Mouse (Mus musculus): ENCODE data around the gene Rad17. TPM values are rescaled to one million over a fixed set of nuclear protein-coding genes. Genes with fewer than 3 reads are reported as not detected.

The Rad17 gene
- total RNA-seq, 2 experiments from 2014 or later: 10.2 to 10.8 TPM

DNA sequence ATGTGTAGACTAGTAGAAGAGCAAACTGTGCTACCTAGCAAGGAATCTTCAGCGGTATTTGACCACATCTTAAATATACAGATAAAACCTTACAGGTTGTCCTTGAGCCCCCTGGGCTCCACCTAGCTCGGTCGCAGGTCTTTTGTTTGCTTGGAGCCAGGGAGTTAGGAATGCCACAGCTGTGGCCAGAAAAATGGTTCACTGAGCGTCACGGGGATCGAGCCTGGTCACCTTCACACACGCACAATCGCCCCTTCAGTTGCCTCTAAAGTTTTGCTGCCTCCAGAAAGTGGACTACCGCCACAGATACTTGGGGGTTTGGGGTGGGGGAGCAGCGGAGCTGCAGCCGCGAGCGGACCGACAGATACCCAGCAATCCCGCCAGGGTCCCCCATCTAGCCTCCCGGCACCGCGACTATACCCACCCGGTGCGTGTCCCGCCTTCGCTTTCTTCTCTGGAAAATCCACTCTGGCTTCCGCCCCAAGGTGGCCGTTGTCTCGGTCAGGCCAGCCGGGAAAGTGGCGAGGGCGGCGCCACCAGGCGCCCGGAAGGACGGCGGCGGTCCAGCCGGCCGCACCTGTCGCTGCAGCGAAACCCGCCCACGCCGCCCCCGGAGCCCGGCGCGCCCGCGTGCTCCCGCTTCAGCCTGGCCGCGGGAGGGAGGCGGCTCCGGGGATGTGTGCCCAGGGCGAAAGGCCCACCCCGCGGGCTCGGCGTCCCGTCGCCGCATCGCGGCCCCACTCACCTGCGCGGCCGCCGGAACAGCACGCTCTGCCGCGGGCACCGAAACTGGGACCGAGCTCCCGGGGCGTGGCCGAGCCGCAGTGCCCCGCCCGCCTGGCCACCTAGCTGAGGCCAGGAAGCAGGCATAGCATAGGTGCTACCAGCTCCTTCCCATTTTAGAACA is 34.4 kb downstream of the Rad17 start, which contains the start of gene Marveld2:
Marveld2 (minus strand) TSS at position 791 of the 907 bp plus-strand sequence.
- no peak for DNase-seq
- intact Hi-C loops (cut with DNase I): no loop called here

DNA sequence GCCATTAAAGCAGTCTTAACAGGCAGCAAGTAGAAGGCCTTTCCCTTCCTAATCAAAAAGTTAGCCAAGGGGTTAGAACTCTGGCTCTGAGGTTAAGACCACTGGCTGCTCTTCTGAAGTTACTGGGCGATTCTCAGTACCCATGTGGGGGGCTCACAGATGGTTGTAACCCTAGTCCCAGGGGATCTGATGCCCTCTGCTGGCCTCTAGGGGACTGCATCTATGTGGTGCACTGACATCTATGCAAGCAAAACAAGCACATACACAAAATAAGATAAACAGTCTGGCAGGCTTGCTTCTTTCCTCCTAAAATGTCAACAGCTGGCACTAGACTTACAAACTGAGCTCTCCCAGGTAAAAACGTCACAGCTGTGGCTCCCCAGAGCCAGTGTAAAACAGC is 37.9 kb downstream of the Rad17 start:
- intact Hi-C loops (cut with DNase I): no loop called here
- DNase-seq: no peak

DNA sequence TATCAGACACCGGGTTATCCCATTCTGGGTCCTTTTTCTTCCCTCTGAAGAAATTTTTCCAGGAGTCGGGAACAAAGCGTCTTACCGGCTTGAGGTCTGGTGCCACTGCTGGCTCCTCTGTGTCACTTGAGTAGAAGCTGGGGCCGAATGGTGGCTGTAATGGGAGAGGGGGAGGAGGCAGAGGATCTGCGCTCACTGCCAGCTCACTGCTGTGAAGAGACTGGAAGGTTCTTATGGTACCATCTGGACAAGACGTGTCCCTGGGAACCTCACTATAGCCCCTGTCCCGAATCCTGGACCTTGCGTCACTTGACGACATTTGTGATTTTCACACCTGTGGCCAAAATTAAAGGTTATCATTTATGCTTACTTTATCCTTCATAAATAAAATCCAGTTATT is 38.6 kb downstream of the Rad17 start:
- DNase-seq: no peak
- intact Hi-C loops (cut with DNase I): no loop called here

DNA sequence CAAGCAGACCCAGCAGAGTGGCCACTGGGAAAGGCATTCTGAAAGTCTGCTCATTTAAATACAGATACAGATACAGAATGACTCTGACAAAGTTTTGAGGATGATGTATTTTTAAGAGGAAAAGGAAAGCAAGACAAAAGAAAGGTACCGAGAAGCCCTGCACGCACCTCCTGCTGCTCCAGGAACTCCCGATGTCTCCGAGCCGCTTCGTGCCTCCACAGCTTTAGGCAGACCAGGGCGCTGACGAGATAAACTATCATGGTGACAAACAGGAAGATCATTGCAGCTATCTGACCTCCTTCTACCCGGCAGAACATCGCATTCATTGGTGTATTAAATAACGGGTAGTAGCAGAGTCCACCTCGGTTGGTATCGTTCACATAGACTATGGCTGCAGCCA is 39.6 kb downstream of the Rad17 start:
- no peak for DNase-seq
- intact Hi-C loops (cut with DNase I): no loop called here

DNA sequence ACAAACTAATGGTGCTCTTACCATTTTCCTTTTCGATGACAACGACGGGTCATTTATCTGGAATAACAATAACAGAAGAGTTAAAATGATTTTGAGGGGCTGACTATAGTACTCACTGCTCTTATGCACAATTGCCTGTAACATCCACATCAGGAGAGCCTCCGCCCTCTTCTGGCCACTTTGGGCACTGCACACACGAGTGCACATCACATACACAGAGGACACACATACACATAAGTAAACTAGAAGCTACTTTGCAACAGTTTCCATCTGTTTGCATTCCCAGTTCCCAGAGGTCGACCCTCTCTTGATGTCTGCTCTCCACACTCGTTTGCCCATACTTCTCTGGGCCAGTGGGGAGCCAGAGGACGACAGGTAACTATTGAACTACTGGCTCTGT is 43.1 kb downstream of the Rad17 start:
- intact Hi-C loops (cut with DNase I): no loop called here
- no peak for DNase-seq

DNA sequence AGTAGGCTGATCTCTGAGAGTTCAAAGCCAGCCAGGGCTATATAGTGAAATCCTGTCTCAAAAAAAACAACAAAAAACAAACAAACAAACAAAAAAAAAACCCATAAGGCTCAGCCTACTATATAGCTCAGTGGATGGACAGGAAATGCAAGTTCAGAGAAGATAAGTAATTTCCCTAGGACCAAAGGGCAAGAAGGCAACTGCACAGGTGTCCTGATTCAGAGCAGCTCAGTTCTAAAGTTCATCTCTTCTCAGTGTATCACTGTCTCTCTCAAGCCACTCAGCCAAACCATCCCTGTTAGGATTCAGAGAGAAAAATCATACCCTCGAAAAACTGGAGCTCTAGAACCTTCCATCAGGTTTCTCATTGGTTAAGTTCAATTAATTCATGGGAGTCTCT is 45.0 kb downstream of the Rad17 start:
- no peak for DNase-seq

DNA sequence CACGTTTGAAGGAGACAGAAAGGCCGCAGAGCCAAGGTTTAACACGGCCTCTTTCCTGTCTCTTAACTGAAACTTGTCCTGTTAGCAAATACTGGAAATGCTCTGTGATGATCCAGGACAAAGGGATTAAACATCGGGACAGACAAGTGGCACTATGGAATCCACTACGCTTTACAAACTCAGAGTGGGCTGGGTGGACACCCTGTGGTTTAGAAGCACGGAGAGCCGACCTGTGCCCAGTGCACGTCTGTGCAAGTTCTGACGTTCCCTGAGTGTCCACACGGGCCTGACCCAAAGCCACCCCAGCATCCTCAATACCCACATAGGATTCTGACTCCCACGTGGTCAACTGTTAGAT is 47.1 kb downstream of the Rad17 start:
- intact Hi-C loops (cut with DNase I): no loop called here

More for the DNA sequence above, 45.0 kb downstream of the Rad17 start:
- intact Hi-C loops (cut with DNase I): no loop called here

DNA sequence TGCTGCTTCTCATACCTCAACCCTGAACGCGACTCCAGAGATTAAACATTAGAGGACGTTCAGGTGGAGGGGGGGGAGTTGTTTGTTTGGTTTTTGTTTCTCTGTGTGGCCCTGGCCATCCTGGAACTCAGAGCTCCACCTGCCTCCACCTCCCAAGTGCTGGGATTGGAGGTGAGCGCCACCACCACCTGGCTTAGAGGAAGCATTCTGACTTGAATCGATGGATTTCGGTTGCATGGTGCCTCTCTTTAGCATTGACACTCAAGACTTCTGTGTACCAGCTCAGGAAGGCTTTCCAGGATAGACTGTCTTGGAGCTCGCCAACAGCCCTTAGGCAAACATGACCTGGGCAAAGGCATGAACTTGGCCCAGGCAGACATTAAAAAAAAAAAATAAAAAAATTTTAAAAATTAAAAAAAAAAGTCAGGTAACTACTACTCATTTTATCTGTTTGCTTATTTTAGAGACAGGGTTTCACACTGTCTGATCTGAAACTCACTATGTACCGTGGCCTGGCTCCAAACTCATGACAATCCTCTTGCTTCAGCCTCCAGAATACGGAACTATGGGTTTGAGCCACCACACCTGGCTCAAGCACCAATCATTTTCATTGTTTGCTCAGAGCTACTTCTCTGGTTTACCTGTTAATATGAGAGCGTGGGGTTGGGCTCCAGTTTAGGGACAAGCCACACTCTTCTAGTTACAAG is 47.7 kb downstream of the Rad17 start:
- intact Hi-C loops (cut with DNase I): no loop called here
- DNase-seq: no peak

More for the DNA sequence above, 47.1 kb downstream of the Rad17 start:
- no peak for DNase-seq

DNA sequence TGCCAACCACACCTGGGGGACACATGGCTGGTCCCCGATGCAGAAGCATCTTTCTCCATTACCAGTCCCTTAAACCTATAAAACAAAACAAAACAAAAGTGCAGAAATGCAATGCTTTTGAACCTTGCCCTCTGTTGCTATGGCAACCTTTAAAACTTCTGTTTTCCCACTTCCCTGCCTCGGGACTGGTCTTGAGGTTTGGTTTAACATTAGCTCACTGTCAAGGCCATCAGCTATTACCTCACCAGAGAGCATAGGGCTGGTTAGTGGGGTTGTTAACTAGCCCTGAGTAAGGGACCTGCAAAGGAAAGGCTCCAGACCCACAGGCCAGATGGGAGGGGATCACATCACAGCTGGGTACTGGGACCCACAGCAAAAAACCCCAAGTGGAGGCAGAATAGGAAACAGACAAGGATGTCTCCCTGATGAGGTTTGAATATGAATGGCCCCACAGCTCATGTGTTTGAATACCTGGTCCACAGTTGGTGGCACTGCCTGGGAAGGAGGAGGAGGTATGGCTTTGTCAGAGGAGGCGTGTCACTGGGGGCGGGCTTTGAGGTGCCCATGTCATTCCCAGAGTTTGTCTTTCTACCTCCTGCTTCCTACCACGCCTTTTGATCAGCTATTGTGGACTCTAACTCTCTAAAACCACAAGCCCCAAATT is 48.5 kb downstream of the Rad17 start:
- intact Hi-C loops (cut with DNase I): no loop called here
- no peak for DNase-seq

DNA sequence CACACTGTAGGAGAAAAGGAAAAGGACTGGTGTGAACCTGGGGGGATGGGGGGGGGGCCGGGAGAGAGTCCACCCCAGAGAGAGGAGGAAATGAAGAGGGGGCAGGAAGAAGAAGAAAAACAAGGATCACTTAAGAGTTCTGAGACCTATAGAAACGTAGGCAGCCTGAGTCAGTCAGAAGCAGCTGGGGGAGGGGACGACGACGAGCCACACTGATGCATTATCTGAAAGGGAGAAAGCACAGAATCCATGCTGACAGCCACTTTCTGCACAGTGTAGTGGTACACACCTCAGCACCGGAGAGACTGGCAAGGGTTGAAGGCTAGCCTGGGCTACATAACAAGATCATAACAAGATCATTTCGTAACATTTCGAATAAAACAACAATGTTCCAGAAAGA is 49.8 kb downstream of the Rad17 start:
- no peak for DNase-seq
- intact Hi-C loops (cut with DNase I): no loop called here

DNA sequence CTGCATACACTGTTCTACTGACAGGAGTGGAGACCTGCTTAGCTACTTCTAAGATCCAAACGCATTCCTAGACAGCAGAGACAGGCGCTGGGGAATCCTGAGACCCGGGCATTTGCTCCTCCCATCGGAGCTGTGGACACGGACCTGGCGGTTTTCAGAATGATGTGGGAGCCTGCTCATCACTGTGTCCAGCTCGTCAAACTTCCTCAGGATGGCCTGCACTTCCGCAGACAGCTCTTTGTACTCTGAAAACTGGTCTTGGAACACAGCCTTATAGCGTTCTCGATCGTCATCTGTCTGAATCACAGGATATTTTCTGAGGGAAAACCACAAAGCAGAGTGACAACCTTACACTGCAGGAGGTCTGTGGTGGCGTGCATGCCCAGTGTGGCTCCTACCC is 50.5 kb downstream of the Rad17 start:
- no peak for DNase-seq
- intact Hi-C loops (cut with DNase I): no loop called here

DNA sequence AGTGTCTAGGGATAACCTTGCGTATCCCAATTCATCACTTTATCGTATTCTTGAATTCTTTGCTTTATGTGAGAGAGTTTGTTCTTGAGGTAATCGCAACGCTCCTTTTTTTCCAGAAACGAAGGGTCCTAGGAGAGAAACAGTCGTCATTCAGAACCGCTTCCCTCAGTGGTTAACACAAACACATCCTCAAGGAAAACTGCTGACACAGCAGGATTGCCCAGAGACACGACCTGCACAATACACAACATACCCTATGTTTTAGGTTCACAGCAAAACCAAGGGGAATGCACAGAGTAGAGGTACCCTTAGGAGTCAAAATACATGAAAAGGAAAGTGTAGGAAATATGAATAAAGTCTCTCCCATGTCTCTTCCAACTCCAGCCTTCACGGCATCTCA is 53.6 kb downstream of the Rad17 start:
- intact Hi-C loops (cut with DNase I): no loop called here
- DNase-seq: no peak

DNA sequence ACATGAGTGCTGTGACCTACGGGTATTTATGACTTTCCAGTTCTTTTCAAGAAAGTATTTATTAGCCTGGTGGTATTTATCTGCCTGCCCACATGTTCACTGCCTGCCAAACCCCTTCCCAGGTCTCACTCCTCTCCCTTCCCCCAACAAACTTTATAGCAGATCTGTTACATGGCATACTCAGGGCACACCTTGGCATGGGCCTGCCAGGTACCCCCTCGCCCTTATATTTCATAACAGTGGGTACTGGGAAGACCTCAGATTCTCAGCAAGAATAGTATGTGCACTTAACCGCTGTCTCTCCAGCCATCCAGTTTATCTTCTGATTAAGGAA is 55.3 kb downstream of the Rad17 start:
- DNase-seq: no peak
- intact Hi-C loops (cut with DNase I): no loop called here

DNA sequence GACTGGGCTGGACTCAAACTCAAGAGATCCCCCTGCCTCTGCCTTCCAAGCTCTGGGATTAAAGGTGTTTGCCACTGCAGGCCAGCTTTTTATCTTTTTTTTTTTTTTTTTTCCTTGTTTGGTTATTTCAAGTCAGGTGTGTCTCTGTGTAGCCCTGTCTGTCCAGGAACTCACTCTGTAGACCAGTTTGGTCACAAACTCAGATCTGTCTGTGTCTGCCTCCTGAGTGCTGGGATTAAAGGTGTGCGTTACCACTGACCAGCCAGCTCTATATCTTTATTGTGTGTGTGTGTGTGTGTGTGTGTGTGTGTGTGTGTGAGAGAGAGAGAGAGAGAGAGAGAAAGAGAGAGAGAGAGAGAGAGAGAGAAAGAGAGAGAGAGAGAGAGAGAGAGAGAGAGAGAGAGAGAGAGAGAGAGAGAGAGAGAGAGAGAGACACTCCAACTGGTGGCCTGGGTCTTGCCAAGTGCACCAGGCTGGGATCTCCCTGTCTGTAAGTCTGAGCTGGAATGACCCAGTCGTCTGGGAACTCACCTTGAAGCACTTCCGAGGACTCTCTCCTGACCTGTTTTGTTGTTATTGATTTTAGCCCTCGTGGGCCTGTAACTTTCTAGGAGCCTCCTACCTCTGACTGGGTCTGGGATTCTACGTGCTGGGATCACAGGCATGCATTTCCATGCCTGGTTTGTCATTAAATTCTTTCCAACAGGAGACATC is 55.9 kb downstream of the Rad17 start:
- DNase-seq: no peak
- intact Hi-C loops (cut with DNase I): no loop called here

DNA sequence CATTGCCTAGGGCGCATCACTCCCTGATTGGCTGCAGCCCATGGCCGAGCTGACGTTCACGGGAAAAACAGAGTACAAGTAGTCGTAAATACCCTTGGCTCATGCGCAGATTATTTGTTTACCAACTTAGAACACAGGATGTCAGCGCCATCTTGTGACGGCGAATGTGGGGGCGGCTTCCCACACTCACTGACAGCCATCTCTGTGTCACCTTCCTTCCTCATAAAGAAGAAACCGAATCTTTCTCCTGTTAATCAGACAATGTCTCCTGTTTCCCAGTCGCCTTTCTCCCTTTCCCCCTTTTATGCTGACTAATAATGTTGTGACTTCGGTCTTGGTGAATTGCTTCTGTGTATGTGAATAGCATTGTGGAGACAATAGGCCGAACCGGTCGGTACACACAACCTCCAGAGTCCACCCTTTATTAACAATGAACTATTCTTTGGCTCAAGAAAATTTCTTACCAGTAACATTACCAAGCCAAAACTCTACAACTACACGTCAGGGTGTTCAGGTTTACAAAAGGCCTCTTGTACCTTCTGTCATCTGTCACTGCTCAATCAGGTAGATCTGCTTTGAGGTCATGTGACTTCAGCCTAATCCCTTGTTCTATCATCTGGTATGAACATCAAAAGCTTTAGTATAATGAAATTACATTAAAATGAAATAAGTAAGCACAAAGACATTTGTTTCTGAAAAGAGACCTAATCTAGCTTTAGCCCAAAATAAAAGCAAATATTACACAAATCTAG is 56.6 kb downstream of the Rad17 start:
- DNase-seq: no peak
- intact Hi-C loops (cut with DNase I): no loop called here

DNA sequence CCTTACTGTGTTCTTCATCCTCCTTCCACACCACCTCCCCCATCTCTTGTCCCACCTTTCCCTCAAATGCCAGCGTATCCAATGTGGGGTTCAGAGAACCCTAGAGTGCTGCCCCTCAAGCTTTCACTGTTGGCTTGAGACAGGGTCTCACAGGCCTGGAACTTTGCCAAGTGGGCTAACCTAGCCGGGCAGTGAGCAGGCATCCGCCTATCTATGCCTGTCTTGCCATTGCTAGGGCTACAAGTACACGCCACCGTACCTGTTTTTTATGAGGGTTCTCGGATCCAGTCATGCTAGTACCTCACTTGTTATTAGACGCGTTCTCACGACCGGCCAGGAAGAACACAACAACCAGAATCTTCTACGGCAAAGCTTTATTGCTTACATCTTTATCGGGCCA is 62.2 kb downstream of the Rad17 start:
- intact Hi-C loops (cut with DNase I): no loop called here
- no peak for DNase-seq

DNA sequence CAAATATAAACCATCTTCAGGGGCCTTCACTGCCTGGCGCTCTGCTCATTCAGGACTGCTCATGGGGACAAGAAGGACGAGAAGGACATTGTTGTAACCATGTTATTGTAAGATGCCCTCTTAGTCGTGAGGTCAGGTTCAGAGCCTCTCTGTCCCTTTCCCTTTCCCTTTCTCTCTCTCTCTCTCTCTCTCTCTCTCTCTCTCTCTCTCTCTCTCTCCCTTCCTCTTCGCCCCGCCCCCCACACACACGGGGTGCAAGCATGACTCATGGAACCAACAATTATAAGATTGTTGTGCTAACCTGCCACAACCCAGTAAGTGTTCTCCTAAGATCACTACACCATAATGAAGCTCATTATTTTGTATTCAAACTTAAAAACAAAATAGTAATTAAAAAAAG is 68.7 kb downstream of the Rad17 start:
- intact Hi-C loops (cut with DNase I): no loop called here
- no peak for DNase-seq

DNA sequence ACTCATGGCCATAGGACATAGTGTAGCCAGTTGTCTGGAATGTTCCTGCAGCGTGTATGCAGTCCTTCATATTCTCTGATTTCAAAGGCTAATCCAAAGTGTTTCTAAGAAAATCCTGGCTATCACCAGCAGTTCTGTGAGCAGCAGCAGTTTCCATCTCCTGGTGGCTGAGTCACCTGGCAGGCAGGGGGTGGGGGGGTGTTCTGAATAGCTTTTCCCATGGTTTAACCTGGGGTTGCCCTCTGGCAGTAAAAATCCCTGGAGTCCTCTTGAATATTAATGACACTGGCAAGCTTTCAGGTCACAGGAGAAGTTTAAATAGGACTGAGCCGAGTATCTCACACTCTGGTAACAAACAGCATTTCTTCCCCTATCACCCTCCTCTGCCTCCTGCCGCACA is 69.2 kb downstream of the Rad17 start:
- intact Hi-C loops (cut with DNase I): no loop called here
- DNase-seq: no peak

DNA sequence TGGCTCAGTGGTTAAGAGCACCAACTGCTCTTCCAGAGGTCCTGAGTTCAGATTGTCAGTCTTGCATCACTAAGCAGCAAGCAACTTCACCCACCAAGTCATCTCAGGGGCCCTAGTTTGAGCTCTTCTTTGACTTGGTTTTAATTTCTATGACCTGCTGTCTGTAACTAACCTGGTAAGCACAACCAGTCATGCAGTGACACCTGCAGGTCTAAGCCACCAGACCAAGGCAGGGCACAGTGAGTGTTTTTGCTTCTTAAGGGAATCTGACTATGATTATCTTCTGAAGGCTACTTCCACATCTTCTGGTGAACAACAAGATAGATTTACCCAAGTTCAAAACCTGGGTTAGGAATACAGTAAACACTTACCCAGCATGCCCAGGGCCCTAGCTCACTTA is 70.9 kb downstream of the Rad17 start:
- intact Hi-C loops (cut with DNase I): no loop called here
- no peak for DNase-seq

DNA sequence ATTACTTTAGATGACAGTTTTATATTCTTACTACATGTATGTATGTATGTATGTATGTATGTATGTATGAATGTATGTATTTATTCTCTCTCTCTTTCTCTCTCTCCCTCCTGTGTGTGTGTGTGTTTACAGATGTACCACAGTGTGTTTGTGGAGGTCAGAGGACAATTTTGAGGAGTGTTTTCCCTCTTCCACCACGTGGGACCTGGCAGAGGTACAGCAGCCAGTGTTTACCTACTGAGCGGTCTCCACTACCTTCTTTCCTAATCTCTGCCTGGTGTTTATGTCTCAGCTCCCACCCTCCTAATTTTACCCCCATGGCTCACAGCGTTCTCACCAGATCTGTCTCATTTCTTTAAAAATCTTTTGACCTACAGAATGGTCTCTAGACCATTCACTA is 71.6 kb downstream of the Rad17 start:
- intact Hi-C loops (cut with DNase I): no loop called here
- no peak for DNase-seq
